Mouse (Mus musculus): ENCODE measurements around the gene Foxr1.
A peak's percentile ranks its signal among the peaks of the same experiment; 100 is the strongest.
"Not testable (repeated sequence)": the region's sequence is repeated elsewhere in the genome, so short reads cannot be mapped to it uniquely, and the experiment has no call there.

Foxr1 gene

GRCm38 (mm10) chr9:44477339-44478228 is 36.6 kb upstream of the Foxr1 start:
- no peak for ATAC-seq (ENCODE audit: low TSS enrichment)

- ATAC-seq (ENCODE audit: low TSS enrichment) = no peak
These were observed 35.0 kb upstream of the Foxr1 start for GRCm38 (mm10) chr9:44475936-44476335.

- ATAC-seq (ENCODE audit: low TSS enrichment) = no peak
These were observed 33.4 kb upstream of the Foxr1 start for GRCm38 (mm10) chr9:44474327-44474726.

GRCm38 (mm10) chr9:44473184-44473583 is 32.2 kb upstream of the Foxr1 start:
- no peak for ATAC-seq (ENCODE audit: low TSS enrichment)

DNA sequence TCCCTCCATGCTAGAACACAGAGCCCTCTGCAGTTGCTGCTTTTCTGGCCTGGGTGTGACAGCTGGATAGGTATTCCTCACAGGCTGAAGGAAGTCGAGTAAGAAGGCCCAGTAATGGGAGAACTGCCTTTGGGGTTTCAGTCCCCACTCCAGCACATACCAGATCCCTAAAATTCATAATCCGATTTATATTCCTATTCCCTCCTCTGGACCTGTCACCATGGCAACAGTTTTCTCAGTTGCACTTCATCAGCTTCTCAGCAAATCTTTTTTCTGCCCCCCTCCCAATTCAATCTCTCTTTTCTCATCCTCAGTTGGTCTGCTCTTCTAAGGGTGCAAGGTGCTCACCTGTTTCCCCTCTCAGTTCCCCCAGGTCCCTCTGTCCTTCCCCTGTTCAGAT is 27.9 kb upstream of the Foxr1 start:
- ATAC-seq (ENCODE audit: low TSS enrichment) = no peak; the same call in 1 of the 2 replicates

- no peak for ATAC-seq (ENCODE audit: low TSS enrichment)
These were observed 27.3 kb upstream of the Foxr1 start for GRCm38 (mm10) chr9:44468224-44468623.

DNA sequence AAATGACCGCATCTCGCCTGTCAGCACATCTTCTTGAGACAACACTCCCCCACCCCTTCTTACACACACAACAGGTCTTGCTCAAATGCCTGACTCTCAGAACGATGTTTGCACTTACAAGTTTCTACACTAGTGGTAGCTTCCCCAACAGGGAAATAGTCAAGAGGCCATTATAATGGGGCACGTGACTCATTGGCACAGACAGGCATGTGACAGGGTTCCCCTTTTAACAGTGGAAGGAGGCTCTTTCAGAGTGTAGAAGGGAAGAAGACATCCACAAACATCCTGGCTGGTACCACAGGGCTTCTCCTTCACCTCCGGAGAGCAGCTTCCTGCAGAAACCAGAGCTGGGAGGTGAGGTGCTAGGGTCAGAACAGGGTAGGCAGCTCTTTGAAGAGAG is 21.0 kb upstream of the Foxr1 start:
- no peak for ATAC-seq (ENCODE audit: low TSS enrichment)

DNA sequence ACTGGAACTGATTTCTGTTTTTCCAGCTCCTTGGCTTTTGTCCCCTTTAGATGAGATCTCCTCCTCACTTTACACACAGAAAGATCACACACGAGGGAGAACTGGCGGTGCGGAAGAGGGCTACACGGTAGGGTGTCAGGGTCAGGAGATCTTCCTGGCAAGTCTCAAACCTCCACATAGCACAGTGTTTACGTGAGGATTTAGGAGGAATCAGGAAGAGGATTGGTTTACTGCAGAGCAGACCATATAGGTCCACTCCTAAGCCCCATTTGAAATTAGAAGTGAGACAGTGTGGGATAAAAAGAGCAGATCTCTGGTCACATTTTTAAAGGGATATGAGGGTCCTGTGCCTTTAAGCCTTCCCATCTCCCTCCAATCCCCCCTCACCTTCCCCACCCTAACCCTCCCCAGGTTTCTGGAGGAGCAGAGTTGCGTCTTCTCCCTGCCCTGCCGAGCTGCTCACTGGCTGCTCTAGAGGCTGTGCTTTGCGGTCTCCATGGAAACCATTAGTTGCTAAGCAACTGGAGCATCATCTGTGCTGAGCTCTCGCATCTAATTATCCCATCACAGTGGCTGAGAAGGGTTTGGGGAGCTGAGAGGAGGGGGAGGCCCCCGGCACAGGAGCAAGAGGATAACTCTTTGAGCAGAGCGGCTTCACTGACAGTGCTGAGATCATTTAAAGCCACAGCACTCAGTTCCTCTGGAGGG is 16.3 kb upstream of the Foxr1 start:
- peak; percentile 98 for ATAC-seq (ENCODE audit: low TSS enrichment)

- ATAC-seq (ENCODE audit: low TSS enrichment) = no peak
These were observed 13.9 kb upstream of the Foxr1 start, which contains the start of gene Upk2 for GRCm38 (mm10) chr9:44454891-44455220. Upk2 (minus strand) TSS chr9:44454976.

GRCm38 (mm10) chr9:44454132-44454890 is 13.4 kb upstream of the Foxr1 start:
- peak; percentile 56; the same call in 1 of the 2 replicates for ATAC-seq (ENCODE audit: low TSS enrichment)

DNA sequence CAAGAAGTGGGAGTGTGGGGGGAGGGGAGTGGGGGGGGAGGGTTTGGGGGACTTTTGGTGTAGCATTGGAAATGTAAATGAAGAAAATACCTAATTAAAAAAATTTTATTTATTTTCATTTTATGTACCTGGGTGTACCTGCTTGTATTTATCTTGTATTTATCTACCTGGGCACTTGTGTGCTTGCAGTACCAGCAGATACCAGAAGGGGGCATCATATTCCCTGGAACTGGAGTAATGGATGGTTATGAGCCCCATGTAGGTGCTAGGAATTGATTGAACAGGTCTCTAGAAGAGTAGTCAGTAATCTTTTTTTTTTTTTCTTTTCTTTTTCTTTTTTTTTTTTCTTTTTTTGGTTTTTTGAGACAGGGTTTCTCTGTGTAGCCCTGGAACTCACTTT is 9.5 kb upstream of the Foxr1 start:
- no peak for ATAC-seq (ENCODE audit: low TSS enrichment)

GRCm38 (mm10) chr9:44444402-44445025 is 3.6 kb upstream of the Foxr1 start:
- not testable (repeated sequence) for ATAC-seq (ENCODE audit: low TSS enrichment)

- ATAC-seq (ENCODE audit: low TSS enrichment) = no peak
These were observed 5.2 kb downstream of the Foxr1 start for GRCm38 (mm10) chr9:44435747-44436146.

DNA sequence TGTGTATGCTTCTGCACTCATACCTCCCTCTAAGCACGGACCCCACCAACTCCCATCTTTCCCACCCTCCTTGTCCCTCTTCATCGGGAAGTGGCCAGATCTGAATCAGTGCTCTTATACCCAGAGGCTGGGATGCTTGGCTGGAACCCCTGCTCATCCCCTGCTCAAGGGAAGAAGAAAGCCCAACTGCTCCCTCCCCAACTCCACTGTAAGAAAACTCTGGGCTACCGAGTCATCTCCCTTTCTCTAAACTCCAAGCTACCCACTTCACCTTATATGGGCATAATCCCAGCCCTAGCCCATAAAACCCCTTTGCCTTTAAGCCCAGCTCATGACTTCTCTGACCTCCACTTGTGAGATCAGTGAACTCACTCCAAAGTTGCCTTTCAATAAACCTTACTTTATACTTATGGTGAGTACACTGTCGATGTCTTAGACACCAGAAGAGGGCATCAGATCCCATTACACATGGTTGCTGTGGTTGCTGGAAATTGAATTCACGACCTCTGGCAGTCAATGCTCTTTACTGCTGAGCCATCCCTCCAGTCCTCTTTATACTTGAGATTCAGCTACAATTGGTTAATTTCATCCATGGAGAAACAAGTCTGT is 8.3 kb downstream of the Foxr1 start:
- ATAC-seq (ENCODE audit: low TSS enrichment) = no peak

- no peak for ATAC-seq (ENCODE audit: low TSS enrichment)
These were observed 17.4 kb downstream of the Foxr1 start for GRCm38 (mm10) chr9:44423576-44423975.

DNA sequence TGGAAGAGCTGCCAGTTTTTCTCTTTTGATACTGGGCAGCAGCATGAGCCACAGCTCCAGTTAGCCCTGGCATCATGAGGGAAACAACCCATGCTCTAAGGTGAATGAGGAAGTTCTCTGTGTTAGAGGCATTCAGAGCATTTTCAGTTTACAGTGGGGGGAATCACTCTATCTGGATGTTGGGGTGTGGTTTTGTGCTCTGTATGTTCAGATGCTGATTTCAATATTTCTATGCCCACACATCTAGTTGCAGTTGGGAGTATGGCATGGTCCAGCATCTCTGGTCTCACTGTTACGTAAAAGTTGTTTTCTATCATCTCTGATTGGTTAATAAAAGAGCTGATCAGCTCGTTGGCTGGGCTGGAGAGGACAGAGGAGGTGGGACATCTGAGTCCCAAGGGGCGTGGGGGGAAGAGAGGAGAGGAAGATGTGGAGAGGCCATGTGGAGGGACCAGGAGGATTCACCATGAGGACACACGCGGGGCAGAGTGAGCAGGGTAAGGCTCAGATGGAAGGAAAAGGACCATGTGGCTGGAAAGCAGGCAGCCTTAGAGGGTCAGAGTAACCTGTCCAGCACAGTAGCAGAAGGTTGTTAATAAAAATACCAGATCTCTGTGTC is 20.5 kb downstream of the Foxr1 start:
- ATAC-seq (ENCODE audit: low TSS enrichment) = no peak

DNA sequence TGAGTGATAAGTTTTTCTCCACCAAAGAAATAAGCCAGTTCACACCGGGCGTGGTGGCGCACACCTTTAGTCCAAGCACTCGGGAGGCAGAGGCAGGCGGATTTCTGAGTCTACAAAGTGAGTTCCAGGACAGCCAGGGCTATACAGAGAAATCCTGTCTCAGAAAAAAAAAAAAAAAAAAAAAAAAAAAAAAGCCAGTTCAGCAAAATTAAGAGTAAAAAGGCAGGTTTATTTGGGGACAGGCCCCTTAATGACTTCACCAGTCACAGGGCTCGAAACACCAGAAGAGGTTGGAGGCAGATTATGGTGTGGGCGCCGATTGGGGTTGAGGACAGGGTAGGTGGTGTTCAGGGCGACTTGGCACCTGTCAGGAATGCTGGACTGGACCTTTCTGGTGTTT is 21.2 kb downstream of the Foxr1 start:
- not testable (repeated sequence) for ATAC-seq (ENCODE audit: low TSS enrichment)

GRCm38 (mm10) chr9:44418519-44419385 is 22.2 kb downstream of the Foxr1 start, which contains the start of gene Ccdc84:
Ccdc84 (minus strand) TSS chr9:44418569.
- no peak for ATAC-seq (ENCODE audit: low TSS enrichment)

DNA sequence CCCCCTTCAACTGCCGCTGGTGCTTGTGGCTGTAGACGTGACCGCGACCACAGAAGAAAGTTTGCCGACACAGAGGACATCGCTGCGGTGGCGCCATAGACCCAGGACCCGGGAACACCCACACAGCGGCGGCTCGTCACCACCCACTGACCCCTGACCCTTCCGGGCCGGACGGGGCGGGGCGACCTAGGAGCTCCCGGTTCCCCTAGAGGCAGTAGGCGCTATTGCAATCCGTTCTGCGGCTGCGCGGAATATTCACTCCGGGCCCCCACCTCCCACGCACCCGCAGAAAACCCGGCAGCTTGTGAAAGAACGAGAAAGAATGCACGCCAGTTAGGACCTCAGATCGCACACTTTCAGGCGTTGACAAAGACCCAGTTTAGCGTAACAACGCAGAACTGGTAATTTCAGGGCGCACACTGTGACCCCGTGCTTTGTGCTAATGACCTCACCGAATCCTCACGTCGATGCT is 23.0 kb downstream of the Foxr1 start:
- peak; percentile 81 for ATAC-seq (ENCODE audit: low TSS enrichment)
